Mouse (Mus musculus): Measurements from ENCODE around the gene Commd3. TPM values are rescaled to one million over a fixed set of nuclear protein-coding genes. Genes with fewer than 3 reads are reported as not detected.

The Commd3 gene
- polyA plus RNA-seq, 1 experiment, result 290 TPM

DNA sequence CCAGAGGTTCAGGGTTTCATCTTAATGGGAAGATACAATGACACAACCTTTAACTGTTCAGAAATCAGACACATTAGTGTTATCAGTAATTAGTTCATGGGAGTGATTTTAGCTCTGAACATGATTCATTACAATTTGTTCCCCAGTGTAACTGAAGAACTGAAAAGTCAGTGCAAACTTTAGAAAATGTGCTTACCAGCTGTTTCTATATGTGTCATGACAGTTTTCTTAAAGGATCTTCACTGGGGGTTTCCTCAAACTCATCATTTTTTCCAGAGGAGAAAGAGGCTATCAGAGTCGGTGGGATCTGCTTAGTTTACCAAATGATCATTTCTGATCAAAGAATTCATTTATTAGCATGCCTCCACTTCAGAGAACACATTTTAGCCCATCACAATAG is 20.4 kb downstream of the Commd3 start:
- no peak for TF ChIP-seq CTCF (IDR thresholded peaks at IDR 0.05; ENCODE audit: borderline replicate concordance, insufficient read depth, low read length)
- no peak for TF ChIP-seq POLR2A (IDR thresholded peaks at IDR 0.05; ENCODE audit: low read depth, low read length)
- no peak overlapping the region for H3K27ac ChIP-seq (ENCODE audit: insufficient read depth, low read length)
- H3K4me1 ChIP-seq (ENCODE audit: control insufficient read depth, insufficient read depth, low read length), result peaks cover 4% of the 10 kb centered on the region
- no peak overlapping the region for H3K4me3 ChIP-seq (ENCODE audit: insufficient read depth, low read length)

DNA sequence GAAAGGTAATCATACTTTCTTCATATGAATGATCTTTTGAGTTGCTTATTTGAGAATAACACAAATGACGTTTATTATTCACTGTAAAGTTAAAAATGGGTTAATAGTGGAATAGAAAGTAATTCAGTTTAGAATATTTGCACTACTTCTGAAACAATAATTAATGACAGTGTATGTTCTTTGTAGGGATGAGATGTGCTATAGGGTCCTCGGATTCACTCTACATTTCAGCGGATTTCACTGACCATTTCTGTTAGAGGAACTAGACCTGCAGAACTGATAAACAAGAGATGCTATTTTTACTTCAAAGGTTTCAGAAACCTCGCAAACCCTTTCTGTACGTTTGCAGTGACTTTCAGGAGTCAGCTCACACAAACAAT is 21.3 kb downstream of the Commd3 start:
- Histone ChIP-seq H3K4me1 (ENCODE audit: control insufficient read depth, insufficient read depth, low read length) (peaks cover 4% of the 10 kb centered on the region), H3K27ac (ENCODE audit: insufficient read depth, low read length) (no peak overlapping the region), H3K4me3 (ENCODE audit: insufficient read depth, low read length) (peak overlapping the region; percentile 65)
- no peak for TF ChIP-seq POLR2A (IDR thresholded peaks at IDR 0.05; ENCODE audit: low read depth, low read length)
- TF ChIP-seq CTCF (IDR thresholded peaks at IDR 0.05; ENCODE audit: borderline replicate concordance, insufficient read depth, low read length), result no peak

- TF ChIP-seq POLR2A (IDR thresholded peaks at IDR 0.05; ENCODE audit: low read depth, low read length) (peak; percentile 81), CTCF (IDR thresholded peaks at IDR 0.05; ENCODE audit: borderline replicate concordance, insufficient read depth, low read length) (no peak)
- Histone ChIP-seq H3K4me1 (ENCODE audit: control insufficient read depth, insufficient read depth, low read length) (peaks cover 4% of the 10 kb centered on the region), H3K27ac (ENCODE audit: insufficient read depth, low read length) (peak within 1 kb of the TSS; percentile 84), H3K4me3 (ENCODE audit: insufficient read depth, low read length) (peak within 1 kb of the TSS; percentile 65)
Measured at GRCm38 (mm10) chr2:18693871-18694610, 21.9 kb downstream of the Commd3 start, which contains the start of gene Spag6. Gene Spag6, plus strand, starts transcription at chr2:18694032.

DNA sequence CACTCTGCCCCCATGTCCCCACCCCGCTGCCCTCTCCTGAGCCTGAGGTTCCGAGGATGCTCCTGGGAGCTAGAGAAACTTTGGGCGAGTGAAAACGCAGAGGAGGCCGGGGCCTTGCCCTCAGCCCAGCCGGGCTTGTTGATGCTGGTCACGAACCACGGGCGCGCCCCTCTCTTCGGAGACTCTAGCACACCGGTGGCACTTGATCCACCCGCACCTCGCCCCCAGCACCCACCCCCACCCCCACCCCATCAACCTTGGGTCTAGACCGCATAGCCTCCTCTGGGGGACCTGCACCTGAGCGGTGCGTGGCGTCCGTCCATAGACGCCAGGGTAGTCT is 22.4 kb downstream of the Commd3 start:
- H3K4me1 ChIP-seq (ENCODE audit: control insufficient read depth, insufficient read depth, low read length), result peaks cover 4% of the 10 kb centered on the region
- no peak overlapping the region for H3K27ac ChIP-seq (ENCODE audit: insufficient read depth, low read length)
- H3K4me3 ChIP-seq (ENCODE audit: insufficient read depth, low read length), result peak overlapping the region; percentile 65
- TF ChIP-seq CTCF (IDR thresholded peaks at IDR 0.05; ENCODE audit: borderline replicate concordance, insufficient read depth, low read length) (no peak), POLR2A (IDR thresholded peaks at IDR 0.05; ENCODE audit: low read depth, low read length) (no peak; the same call in 1 of the 2 replicates)

DNA sequence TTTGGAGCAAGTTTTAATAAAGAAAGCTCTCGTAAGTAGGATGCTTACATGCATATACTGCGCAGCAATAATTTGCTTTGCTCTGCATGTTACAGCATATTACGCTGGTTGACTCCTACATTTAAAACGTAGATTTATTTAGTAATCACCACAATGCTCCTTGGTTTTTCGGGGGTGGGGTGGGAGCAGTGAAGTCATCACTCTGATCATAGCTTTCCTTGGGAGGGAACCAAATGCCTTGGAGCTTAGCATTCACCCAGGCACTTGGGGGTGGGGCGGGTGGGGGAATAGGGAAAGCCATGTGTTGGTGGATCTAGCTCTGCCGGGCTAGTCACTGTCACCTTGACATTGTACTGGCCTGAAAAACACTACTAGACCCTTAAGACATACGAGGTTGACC is 23.0 kb downstream of the Commd3 start:
- no peak overlapping the region for H3K4me3 ChIP-seq (ENCODE audit: insufficient read depth, low read length)
- H3K4me1 ChIP-seq (ENCODE audit: control insufficient read depth, insufficient read depth, low read length), result peaks cover 4% of the 10 kb centered on the region
- H3K27ac ChIP-seq (ENCODE audit: insufficient read depth, low read length), result no peak overlapping the region
- TF ChIP-seq POLR2A (IDR thresholded peaks at IDR 0.05; ENCODE audit: low read depth, low read length), result no peak; the same call in 1 of the 2 replicates
- TF ChIP-seq CTCF (IDR thresholded peaks at IDR 0.05; ENCODE audit: borderline replicate concordance, insufficient read depth, low read length), result no peak

GRCm38 (mm10) chr2:18695629-18696150 is 23.5 kb downstream of the Commd3 start:
- Histone ChIP-seq H3K27ac (ENCODE audit: insufficient read depth, low read length) (no peak overlapping the region), H3K4me3 (ENCODE audit: insufficient read depth, low read length) (no peak overlapping the region), H3K4me1 (ENCODE audit: control insufficient read depth, insufficient read depth, low read length) (peaks cover 4% of the 10 kb centered on the region)
- TF ChIP-seq CTCF (IDR thresholded peaks at IDR 0.05; ENCODE audit: borderline replicate concordance, insufficient read depth, low read length) (no peak), POLR2A (IDR thresholded peaks at IDR 0.05; ENCODE audit: low read depth, low read length) (no peak)

DNA sequence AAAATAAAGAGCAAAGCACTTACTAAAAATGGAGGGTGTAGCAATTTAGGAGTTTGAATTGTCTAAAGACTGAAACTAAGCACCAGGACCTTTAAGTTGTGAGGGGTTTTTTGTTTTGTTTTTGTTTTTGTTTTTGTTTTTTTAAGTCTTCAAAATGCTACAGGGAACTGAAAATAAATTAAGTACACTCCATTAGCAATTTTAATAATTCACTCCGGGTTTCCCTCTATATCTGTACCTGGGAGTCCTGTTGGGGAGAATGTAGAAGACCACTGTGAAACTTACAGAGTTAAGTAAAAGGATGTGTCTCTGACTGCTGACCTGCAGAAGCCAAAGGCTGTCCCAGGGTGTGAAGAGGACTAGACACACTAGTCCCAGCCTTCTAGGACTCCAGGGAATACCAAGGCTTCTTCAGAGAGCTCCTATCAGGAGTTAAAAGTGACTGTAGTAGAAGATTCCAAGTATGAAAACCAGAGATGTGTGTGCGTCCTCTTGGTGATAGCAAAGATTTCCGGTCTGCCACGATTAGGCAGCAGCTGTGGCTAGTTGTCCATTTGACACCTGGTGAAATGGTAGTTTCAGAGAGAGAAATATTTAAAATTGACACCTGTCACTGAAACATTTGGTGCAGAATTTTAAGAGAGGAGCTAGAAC is 25.5 kb downstream of the Commd3 start:
- Histone ChIP-seq H3K4me1 (ENCODE audit: control insufficient read depth, insufficient read depth, low read length) (peaks cover 4% of the 10 kb centered on the region), H3K4me3 (ENCODE audit: insufficient read depth, low read length) (no peak overlapping the region), H3K27ac (ENCODE audit: insufficient read depth, low read length) (no peak overlapping the region)
- TF ChIP-seq POLR2A (IDR thresholded peaks at IDR 0.05; ENCODE audit: low read depth, low read length) (no peak), CTCF (IDR thresholded peaks at IDR 0.05; ENCODE audit: borderline replicate concordance, insufficient read depth, low read length) (no peak)

DNA sequence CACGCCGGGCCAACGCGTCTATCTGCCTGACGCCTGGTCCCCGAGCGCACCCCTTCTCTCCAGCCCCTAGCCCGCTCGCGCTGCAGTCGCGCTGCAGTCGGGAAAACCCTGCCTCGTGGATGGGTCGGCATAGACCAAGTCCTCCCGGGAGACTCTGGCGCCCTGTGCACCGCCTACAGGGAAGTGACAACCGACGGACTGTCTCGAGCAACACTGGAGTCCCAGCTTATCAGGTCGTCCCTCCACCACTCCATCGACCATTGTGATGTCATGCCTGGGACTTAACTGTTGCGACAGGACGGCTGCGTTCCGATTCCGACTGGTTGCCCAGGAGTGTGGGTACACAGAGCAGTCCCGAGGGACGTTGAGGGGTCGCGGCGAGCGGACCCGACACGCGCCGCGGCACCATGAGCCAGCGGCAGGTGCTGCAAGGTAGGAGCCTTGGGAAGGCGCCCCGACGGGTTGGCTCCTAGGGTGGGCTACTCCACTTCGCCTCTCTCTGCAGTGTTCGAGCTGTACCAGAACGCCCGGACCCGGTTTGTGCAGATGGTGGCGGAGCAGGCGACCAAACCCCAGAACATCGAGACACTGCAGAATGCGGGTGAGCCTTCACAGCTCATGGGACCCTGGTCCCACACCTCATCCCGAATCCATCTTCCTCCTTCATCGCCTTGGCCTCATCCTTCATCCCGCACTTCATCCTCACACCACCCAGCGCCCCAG is 26.6 kb downstream of the Commd3 start:
- TF ChIP-seq CTCF (IDR thresholded peaks at IDR 0.05; ENCODE audit: borderline replicate concordance, insufficient read depth, low read length) (no peak), POLR2A (IDR thresholded peaks at IDR 0.05; ENCODE audit: low read depth, low read length) (no peak)
- Histone ChIP-seq H3K27ac (ENCODE audit: insufficient read depth, low read length) (no peak overlapping the region), H3K4me1 (ENCODE audit: control insufficient read depth, insufficient read depth, low read length) (peaks cover 4% of the 10 kb centered on the region), H3K4me3 (ENCODE audit: insufficient read depth, low read length) (no peak overlapping the region)

- no peak overlapping the region for H3K27ac ChIP-seq (ENCODE audit: insufficient read depth, low read length)
- H3K4me3 ChIP-seq (ENCODE audit: insufficient read depth, low read length), result no peak overlapping the region
- TF ChIP-seq CTCF (IDR thresholded peaks at IDR 0.05; ENCODE audit: borderline replicate concordance, insufficient read depth, low read length) (no peak), POLR2A (IDR thresholded peaks at IDR 0.05; ENCODE audit: low read depth, low read length) (no peak)
- peaks cover 4% of the 10 kb centered on the region for H3K4me1 ChIP-seq (ENCODE audit: control insufficient read depth, insufficient read depth, low read length)
Measured at GRCm38 (mm10) chr2:18699401-18699990, 27.3 kb downstream of the Commd3 start.
